Mouse (Mus musculus): ENCODE data around the gene Zfp553. TPM values are rescaled to one million over a fixed set of nuclear protein-coding genes. Genes with fewer than 3 reads are reported as not detected.
"Not testable (repeated sequence)": the region's sequence is repeated elsewhere in the genome, so short reads cannot be mapped to it uniquely, and the experiment has no call there.

The Zfp553 gene
- polyA plus RNA-seq, 1 experiment from 2014 or later, result 29.7 TPM

- DNase-seq (ENCODE audit: low spot score), result no peak
These were observed 837 bp upstream of the Zfp553 start for GRCm38 (mm10) chr7:127231826-127232621.

GRCm38 (mm10) chr7:127233368-127233749 lies 498 bp downstream of the Zfp553 start:
- no peak for DNase-seq (ENCODE audit: low spot score)

GRCm38 (mm10) chr7:127233765-127234164 lies 904 bp downstream of the Zfp553 start:
- DNase-seq (ENCODE audit: low spot score), result no peak

GRCm38 (mm10) chr7:127234777-127235176 lies 1.9 kb downstream of the Zfp553 start:
- DNase-seq (ENCODE audit: low spot score), result no peak

GRCm38 (mm10) chr7:127243361-127243867 lies 10.6 kb downstream of the Zfp553 start:
- no peak for DNase-seq (ENCODE audit: low spot score)

DNA sequence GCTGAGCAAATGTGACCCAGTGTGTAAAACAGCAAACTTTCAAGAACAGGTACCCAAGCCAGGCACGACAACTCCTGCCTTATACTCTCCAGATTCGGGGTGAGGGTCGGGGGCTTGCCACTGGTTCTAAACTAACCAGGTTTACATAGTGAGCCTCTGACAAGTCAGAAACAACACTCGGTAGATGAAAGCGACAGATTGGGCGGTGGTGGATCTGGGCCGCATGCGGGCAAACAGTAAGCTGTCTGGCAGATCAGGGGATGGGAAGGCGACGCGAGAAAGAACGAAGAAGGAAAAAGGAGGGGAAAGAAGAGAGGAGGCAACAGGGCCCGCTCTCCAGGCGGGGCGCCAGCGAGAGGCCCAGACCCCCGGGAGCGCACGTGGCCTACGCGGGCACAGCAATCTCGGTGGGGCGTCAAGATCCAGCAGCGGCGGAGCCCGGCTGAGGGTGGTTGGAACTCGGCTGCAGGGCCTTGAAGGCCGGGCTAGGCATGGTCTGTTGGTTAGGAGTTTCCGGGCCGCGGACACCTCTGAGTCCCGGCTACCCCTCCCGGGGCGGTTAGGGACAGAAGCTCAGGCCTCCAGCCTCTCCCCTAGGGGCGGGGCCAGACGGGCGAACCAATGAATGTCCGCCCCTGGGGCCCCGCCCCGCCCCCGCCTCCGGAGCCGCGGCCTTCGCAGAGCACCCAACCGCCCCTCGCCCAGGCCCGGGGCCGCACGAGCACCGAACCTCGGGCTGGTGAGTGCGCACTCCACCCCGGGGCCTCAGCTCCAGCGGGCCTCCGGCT lies 11.2 kb downstream of the Zfp553 start, which contains the start of gene Zfp771:
Gene Zfp771, plus strand, starts transcription at position 405 of the 788 bp plus-strand sequence.
- peak; percentile 92 for DNase-seq (ENCODE audit: low spot score)

DNA sequence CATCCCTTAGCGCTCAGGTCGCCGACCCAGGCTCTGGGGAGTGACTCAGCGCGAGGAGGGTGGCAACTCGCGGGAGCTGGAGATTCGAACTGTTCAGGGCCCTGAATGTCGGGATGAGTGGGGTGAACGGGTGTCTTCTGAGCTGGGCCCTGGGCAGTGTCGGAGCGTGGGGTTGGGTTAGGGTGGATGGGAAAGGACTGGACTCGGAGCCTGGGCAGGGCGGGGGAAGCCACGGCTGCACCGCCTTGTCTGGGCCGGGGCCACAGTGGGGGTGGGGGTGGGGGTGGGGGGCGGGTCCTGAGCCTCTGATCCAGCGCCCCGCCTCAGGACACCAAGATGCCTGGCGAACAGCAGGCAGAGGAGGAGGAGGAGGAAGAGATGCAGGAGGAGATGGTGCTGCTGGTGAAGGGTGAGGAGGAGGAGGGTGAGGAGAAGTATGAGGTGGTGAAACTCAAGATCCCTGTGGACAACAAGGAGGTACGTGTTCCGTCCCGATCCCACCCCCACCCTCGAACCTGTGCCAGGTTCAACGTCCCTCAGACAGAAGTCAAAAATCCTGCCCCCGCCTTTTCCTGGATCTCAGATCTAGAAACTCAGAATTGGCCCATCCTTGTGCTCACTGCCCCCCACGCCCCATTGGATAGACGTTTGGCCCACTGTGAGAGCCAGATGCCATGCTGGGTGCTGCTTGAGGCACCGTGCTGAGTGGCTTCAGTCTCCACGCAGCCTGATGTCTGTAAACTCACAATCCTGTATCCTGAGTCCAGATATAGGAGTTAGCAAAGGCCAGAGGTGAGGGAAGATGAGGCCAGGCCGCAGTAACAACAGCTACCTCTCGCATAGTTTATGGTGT lies 12.0 kb downstream of the Zfp553 start:
- DNase-seq (ENCODE audit: low spot score), result no peak

DNA sequence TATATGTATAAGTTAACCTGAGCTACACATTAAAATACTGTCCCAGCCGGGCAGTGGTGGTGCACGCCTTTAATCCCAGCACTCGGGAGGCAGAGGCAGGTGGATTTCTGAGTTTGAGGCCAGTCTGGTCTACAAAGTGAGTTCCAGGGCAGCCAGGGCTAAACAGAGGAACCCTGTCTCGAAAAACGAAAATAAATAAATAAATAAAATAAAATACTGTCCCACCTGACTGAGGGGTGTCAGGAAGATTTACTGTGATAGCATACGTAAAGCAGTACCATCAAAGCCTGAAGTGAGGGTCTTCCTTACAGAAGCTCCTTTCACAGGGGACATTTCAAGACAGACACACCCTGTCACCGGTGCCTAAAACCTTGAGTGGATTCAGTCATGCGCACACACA lies 17.6 kb downstream of the Zfp553 start:
- DNase-seq (ENCODE audit: low spot score), result not testable (repeated sequence)

DNA sequence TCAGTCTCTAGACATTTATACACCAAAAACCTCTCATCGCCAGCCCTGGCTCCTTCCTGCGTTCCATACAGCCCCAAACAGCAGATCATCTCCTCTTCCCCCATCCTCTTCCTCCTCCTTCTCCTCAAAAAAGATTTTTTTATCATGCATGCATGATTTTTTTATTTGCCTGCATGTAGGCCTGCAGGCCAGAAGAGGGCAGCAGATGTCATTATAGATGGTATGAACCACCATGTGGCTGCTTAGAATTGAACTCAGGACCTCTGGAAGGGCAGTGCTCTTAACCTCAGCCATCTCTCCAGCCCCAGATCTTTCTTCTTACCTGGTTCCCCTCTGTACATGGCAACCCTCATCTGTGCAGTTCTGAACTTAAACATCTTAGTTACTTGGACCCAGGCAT lies 19.6 kb downstream of the Zfp553 start:
- DNase-seq (ENCODE audit: low spot score), result peak; percentile 68

- DNase-seq (ENCODE audit: low spot score), result no peak
These were observed 20.5 kb downstream of the Zfp553 start for GRCm38 (mm10) chr7:127253341-127253740.

- peak; percentile 99 for DNase-seq (ENCODE audit: low spot score)
These were observed 21.2 kb downstream of the Zfp553 start for GRCm38 (mm10) chr7:127253821-127254769.

- DNase-seq (ENCODE audit: low spot score), result no peak
These were observed 22.1 kb downstream of the Zfp553 start for GRCm38 (mm10) chr7:127255008-127255407.

- DNase-seq (ENCODE audit: low spot score), result no peak
These were observed 23.1 kb downstream of the Zfp553 start for GRCm38 (mm10) chr7:127255965-127256364.

DNA sequence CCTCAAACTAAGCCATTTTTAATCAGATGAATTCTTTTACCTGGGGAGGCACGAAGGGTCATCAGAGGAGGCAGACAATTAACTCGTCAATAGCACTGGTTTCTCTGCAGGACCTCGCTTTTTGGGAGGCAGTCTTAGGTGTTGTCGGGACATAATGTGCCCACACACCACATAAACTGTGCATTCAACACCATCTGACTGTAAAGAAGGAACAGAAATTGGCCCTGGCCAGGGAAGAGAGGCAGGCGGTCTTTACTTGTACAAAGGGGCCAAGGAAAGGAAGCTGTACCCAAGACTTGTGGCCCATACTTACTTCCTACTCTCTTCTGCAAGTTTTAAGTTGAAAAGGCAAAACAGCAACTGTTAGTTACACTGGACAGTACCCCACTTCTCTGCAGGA lies 23.7 kb downstream of the Zfp553 start:
- DNase-seq (ENCODE audit: low spot score), result no peak

DNA sequence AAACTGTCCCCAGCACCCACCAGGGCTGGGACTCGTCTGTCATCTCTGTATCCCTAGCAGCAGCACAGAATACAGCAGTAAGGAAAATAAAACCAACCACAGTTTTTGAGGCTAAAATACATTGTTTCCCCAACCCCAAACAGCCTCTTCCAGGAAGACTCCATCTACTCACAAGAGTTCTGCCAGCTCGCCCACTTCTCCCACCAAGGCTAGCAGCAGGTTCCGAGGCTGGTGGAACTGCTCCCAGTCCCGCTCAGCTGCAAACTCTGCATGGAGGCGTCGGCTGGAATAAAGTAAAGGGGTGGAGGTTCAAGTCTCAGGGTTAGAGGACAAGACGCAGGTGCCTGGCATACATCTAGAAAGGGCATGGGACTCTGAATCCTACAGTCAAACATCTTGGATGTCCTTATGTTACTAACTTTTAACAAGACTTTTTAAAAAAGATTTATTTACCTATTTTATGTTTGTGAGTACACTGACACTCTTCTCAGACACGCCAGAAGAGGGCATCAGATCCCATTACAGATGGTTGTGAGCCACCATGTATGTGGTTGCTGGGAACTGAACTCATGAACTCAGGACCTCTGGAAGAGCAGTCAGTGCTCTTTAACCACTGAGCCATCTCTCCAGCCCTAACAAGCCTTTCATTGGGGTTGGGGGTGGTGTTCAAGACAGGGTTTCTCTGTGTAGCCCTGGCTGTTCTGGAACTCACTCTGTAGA lies 26.5 kb downstream of the Zfp553 start:
- DNase-seq (ENCODE audit: low spot score), result no peak

- peak; percentile 98 for DNase-seq (ENCODE audit: low spot score)
These were observed 27.6 kb downstream of the Zfp553 start, which contains the start of gene Dctpp1 for GRCm38 (mm10) chr7:127260309-127261111. TSS of gene Dctpp1 (minus strand) at chr7:127260709.

DNA sequence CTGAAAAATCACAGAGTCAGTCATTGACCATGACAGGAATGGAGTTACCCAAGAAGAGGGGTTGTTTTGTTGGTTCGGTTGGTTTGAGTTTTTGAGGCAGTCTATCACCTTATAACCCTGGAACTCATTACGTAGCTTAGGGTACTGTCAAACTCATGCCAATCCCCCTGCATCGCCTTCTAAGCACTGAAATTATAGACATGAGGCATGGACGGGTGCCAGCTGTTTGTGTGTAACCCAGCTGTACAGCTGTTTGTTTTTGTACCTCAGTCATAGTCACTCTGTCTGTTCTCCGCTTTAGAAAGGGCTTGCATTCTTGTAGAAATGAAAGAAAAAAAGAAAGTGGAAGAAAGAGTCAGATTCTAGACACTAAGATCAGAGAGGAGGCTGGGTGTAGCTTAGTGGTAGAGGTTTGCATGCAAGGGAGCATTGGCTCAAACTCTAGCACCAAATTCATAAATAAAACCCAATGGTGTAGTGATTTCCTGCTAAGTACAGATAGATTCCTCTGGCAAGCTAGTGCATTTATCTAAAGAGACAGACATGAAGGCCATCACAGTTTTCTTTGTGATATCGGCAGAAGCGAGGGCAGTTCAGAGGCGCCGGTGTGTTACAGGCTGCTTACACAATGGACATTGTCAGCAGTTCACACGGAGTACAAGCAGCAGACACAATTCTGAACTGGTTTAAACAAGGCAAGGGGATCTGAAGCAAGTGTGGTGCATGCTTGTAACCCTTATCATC lies 29.5 kb downstream of the Zfp553 start:
- DNase-seq (ENCODE audit: low spot score), result no peak

DNA sequence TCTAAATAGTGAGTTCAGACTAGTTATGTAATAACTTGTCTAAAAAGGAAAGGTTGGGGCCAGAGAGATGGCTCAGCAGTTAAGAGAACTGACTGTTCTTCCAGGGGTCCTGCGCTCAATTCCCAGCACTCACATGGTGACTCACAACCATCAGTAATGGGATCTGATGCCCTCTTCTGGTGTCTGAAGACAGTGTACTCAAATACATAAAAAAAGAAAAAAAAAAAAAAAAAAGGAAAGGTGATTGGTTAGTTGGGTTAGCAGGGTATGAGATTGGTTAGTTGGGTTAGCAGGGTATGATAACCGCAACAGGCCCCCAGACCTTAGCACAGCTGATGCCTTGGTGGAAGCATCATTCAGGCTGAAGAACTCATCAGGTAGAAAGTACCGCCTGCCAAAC lies 30.7 kb downstream of the Zfp553 start:
- DNase-seq (ENCODE audit: low spot score), result no peak
